Mouse (Mus musculus): Measurements from ENCODE around the gene Zp1. TPM values are rescaled to one million over a fixed set of nuclear protein-coding genes. Genes with fewer than 3 reads are reported as not detected.

The Zp1 gene
- polyA plus RNA-seq (2015; fragmentation: Nextera tagmentation; extraction: Ambion mirVana), result 0.16 and 0.56 TPM in 2 replicates

GRCm38 (mm10) chr19:10920532-10920931, at the start of gene Zp1:
Gene Zp1 (minus strand): TSS chr19:10920632.
- H3K36me3 ChIP-seq (ENCODE audit: control insufficient read depth, insufficient read depth), result no peaks in the 10 kb centered on the region
- H3K4me1 ChIP-seq (replicated peaks; ENCODE audit: control insufficient read depth, insufficient read depth, low read length), result no peaks in the 10 kb centered on the region
- no peaks in the 10 kb centered on the region for H3K9me3 ChIP-seq (ENCODE audit: control insufficient read depth, low read length)
- H3K9ac ChIP-seq (replicated peaks; ENCODE audit: low read depth, low read length), result no peak within 1 kb of the TSS
- no peak for ATAC-seq
- H3K4me3 ChIP-seq (replicated peaks; ENCODE audit: low read length), result no peak within 1 kb of the TSS
- 76% methylated on average over 2 of the region's 2 CpGs for WGBS
- no peak within 1 kb of the TSS for H3K4me2 ChIP-seq (ENCODE audit: low read length)
- H3K27ac ChIP-seq (ENCODE audit: low read length), result no peak within 1 kb of the TSS
- H3K27me3 ChIP-seq (replicated peaks; ENCODE audit: control insufficient read depth, insufficient read depth, low read length), result no peaks in the 10 kb centered on the region

- no peak overlapping the region for H3K4me2 ChIP-seq (ENCODE audit: low read length)
- H3K27me3 ChIP-seq (replicated peaks; ENCODE audit: control insufficient read depth, insufficient read depth, low read length), result no peaks in the 10 kb centered on the region
- no peaks in the 10 kb centered on the region for H3K4me1 ChIP-seq (replicated peaks; ENCODE audit: control insufficient read depth, insufficient read depth, low read length)
- no peak for ATAC-seq
- H3K27ac ChIP-seq (ENCODE audit: low read length), result no peak overlapping the region
- H3K9ac ChIP-seq (replicated peaks; ENCODE audit: low read depth, low read length), result no peak overlapping the region
- H3K9me3 ChIP-seq (ENCODE audit: control insufficient read depth, low read length), result peaks cover 8% of the 10 kb centered on the region; the same call in 1 of the 2 replicates
- no peak overlapping the region for H3K4me3 ChIP-seq (replicated peaks; ENCODE audit: low read length)
- WGBS, result 95% methylated on average over 7 of the region's 7 CpGs
- H3K36me3 ChIP-seq (ENCODE audit: control insufficient read depth, insufficient read depth), result no peaks in the 10 kb centered on the region
Observed at GRCm38 (mm10) chr19:10968578-10968977, 48.1 kb upstream of the Zp1 start.

- no peak overlapping the region for H3K9ac ChIP-seq (replicated peaks; ENCODE audit: low read depth, low read length)
- no peak overlapping the region for H3K27ac ChIP-seq (ENCODE audit: low read length)
- no peaks in the 10 kb centered on the region for H3K9me3 ChIP-seq (ENCODE audit: control insufficient read depth, low read length)
- H3K36me3 ChIP-seq (ENCODE audit: control insufficient read depth, insufficient read depth), result no peaks in the 10 kb centered on the region
- WGBS, result 92% methylated on average over 7 of the region's 7 CpGs
- H3K4me1 ChIP-seq (replicated peaks; ENCODE audit: control insufficient read depth, insufficient read depth, low read length), result no peaks in the 10 kb centered on the region
- no peak for ATAC-seq
- no peak overlapping the region for H3K4me3 ChIP-seq (replicated peaks; ENCODE audit: low read length)
- H3K4me2 ChIP-seq (ENCODE audit: low read length), result no peak overlapping the region
- H3K27me3 ChIP-seq (replicated peaks; ENCODE audit: control insufficient read depth, insufficient read depth, low read length), result no peaks in the 10 kb centered on the region
Observed at GRCm38 (mm10) chr19:10965721-10966120, 45.3 kb upstream of the Zp1 start.

- H3K27ac ChIP-seq (ENCODE audit: low read length), result no peak overlapping the region
- H3K4me1 ChIP-seq (replicated peaks; ENCODE audit: control insufficient read depth, insufficient read depth, low read length), result no peaks in the 10 kb centered on the region; the same call in 1 of the 2 replicates
- no peaks in the 10 kb centered on the region for H3K36me3 ChIP-seq (ENCODE audit: control insufficient read depth, insufficient read depth)
- no peak for ATAC-seq
- no peaks in the 10 kb centered on the region for H3K9me3 ChIP-seq (ENCODE audit: control insufficient read depth, low read length)
- no peak overlapping the region for H3K4me3 ChIP-seq (replicated peaks; ENCODE audit: low read length)
- no peak overlapping the region for H3K9ac ChIP-seq (replicated peaks; ENCODE audit: low read depth, low read length)
- WGBS, result 49% methylated on average over 12 of the region's 12 CpGs
- H3K4me2 ChIP-seq (ENCODE audit: low read length), result no peak overlapping the region
- no peaks in the 10 kb centered on the region for H3K27me3 ChIP-seq (replicated peaks; ENCODE audit: control insufficient read depth, insufficient read depth, low read length)
Observed at GRCm38 (mm10) chr19:10959978-10960346, 39.5 kb upstream of the Zp1 start.

GRCm38 (mm10) chr19:10959085-10959977, 38.9 kb upstream of the Zp1 start:
- H3K9me3 ChIP-seq (ENCODE audit: control insufficient read depth, low read length), result no peaks in the 10 kb centered on the region
- H3K36me3 ChIP-seq (ENCODE audit: control insufficient read depth, insufficient read depth), result no peaks in the 10 kb centered on the region
- ATAC-seq, result peak; percentile 72
- no peak overlapping the region for H3K4me3 ChIP-seq (replicated peaks; ENCODE audit: low read length)
- 33% methylated on average over 11 of the region's 11 CpGs for WGBS
- H3K4me1 ChIP-seq (replicated peaks; ENCODE audit: control insufficient read depth, insufficient read depth, low read length), result no peaks in the 10 kb centered on the region; the same call in 1 of the 2 replicates
- H3K27ac ChIP-seq (ENCODE audit: low read length), result no peak overlapping the region
- no peaks in the 10 kb centered on the region for H3K27me3 ChIP-seq (replicated peaks; ENCODE audit: control insufficient read depth, insufficient read depth, low read length)
- no peak overlapping the region for H3K9ac ChIP-seq (replicated peaks; ENCODE audit: low read depth, low read length)
- no peak overlapping the region for H3K4me2 ChIP-seq (ENCODE audit: low read length)

GRCm38 (mm10) chr19:10952021-10952939, 31.8 kb upstream of the Zp1 start:
- 68% methylated on average over 11 of the region's 11 CpGs for WGBS
- ATAC-seq, result no peak
- Histone ChIP-seq H3K27me3 (replicated peaks; ENCODE audit: control insufficient read depth, insufficient read depth, low read length) (no peaks in the 10 kb centered on the region), H3K9me3 (ENCODE audit: control insufficient read depth, low read length) (no peaks in the 10 kb centered on the region), H3K27ac (ENCODE audit: low read length) (no peak overlapping the region), H3K4me1 (replicated peaks; ENCODE audit: control insufficient read depth, insufficient read depth, low read length) (peaks cover 13% of the 10 kb centered on the region), H3K9ac (replicated peaks; ENCODE audit: low read depth, low read length) (no peak overlapping the region), H3K4me3 (replicated peaks; ENCODE audit: low read length) (no peak overlapping the region), H3K36me3 (ENCODE audit: control insufficient read depth, insufficient read depth) (no peaks in the 10 kb centered on the region), H3K4me2 (ENCODE audit: low read length) (no peak overlapping the region)

- peaks cover 23% of the 10 kb centered on the region for H3K4me1 ChIP-seq (replicated peaks; ENCODE audit: control insufficient read depth, insufficient read depth, low read length)
- peak overlapping the region; percentile 69 for H3K4me3 ChIP-seq (replicated peaks; ENCODE audit: low read length)
- WGBS, result 24% methylated on average over 9 of the region's 9 CpGs
- no peak; the same call in 1 of the 2 replicates for ATAC-seq
- H3K9me3 ChIP-seq (ENCODE audit: control insufficient read depth, low read length), result no peaks in the 10 kb centered on the region
- H3K36me3 ChIP-seq (ENCODE audit: control insufficient read depth, insufficient read depth), result peaks cover 5% of the 10 kb centered on the region
- no peaks in the 10 kb centered on the region for H3K27me3 ChIP-seq (replicated peaks; ENCODE audit: control insufficient read depth, insufficient read depth, low read length)
- 0 out of 2 replicates have a peak overlapping the region, but pooled peaks have one; percentile 9 for H3K9ac ChIP-seq (replicated peaks; ENCODE audit: low read depth, low read length)
- peak overlapping the region; percentile 57 for H3K4me2 ChIP-seq (ENCODE audit: low read length)
- no peak overlapping the region for H3K27ac ChIP-seq (ENCODE audit: low read length)
Observed at GRCm38 (mm10) chr19:10949558-10949957, 29.1 kb upstream of the Zp1 start.

- Histone ChIP-seq H3K9ac (replicated peaks; ENCODE audit: low read depth, low read length) (peak within 1 kb of the TSS; percentile 58), H3K27ac (ENCODE audit: low read length) (no peak within 1 kb of the TSS), H3K4me2 (ENCODE audit: low read length) (peak within 1 kb of the TSS; percentile 94), H3K4me3 (replicated peaks; ENCODE audit: low read length) (peak within 1 kb of the TSS; percentile 69), H3K27me3 (replicated peaks; ENCODE audit: control insufficient read depth, insufficient read depth, low read length) (no peaks in the 10 kb centered on the region), H3K9me3 (ENCODE audit: control insufficient read depth, low read length) (no peaks in the 10 kb centered on the region), H3K36me3 (ENCODE audit: control insufficient read depth, insufficient read depth) (peaks cover 8% of the 10 kb centered on the region), H3K4me1 (replicated peaks; ENCODE audit: control insufficient read depth, insufficient read depth, low read length) (peaks cover 23% of the 10 kb centered on the region)
- peak; percentile 99 for ATAC-seq
- 0% methylated on average over 30 of the region's 30 CpGs for WGBS
Observed at GRCm38 (mm10) chr19:10949112-10949511, 28.7 kb upstream of the Zp1 start, which contains the start of gene Ccdc86. Gene Ccdc86 (minus strand): TSS chr19:10949266.

GRCm38 (mm10) chr19:10948416-10948815, 28.0 kb upstream of the Zp1 start:
- Histone ChIP-seq H3K9ac (replicated peaks; ENCODE audit: low read depth, low read length) (peak overlapping the region; percentile 58), H3K27ac (ENCODE audit: low read length) (no peak overlapping the region)
- ATAC-seq, result peak; percentile 0; the same call in 1 of the 2 replicates

More at GRCm38 (mm10) chr19:10948416-10948815, 28.0 kb upstream of the Zp1 start:
- Histone ChIP-seq H3K4me1 (replicated peaks; ENCODE audit: control insufficient read depth, insufficient read depth, low read length) (peaks cover 23% of the 10 kb centered on the region), H3K4me3 (replicated peaks; ENCODE audit: low read length) (peak overlapping the region; percentile 69), H3K27me3 (replicated peaks; ENCODE audit: control insufficient read depth, insufficient read depth, low read length) (no peaks in the 10 kb centered on the region), H3K9me3 (ENCODE audit: control insufficient read depth, low read length) (no peaks in the 10 kb centered on the region), H3K36me3 (ENCODE audit: control insufficient read depth, insufficient read depth) (peaks cover 12% of the 10 kb centered on the region), H3K4me2 (ENCODE audit: low read length) (peak overlapping the region; percentile 94)
- WGBS, result under 1% methylated on average over 20 of the region's 20 CpGs

Measured in forebrain, embryonic 16.5 days (tissue).